Mouse (Mus musculus): ENCODE data around the gene Cdkn1b.

DNA sequence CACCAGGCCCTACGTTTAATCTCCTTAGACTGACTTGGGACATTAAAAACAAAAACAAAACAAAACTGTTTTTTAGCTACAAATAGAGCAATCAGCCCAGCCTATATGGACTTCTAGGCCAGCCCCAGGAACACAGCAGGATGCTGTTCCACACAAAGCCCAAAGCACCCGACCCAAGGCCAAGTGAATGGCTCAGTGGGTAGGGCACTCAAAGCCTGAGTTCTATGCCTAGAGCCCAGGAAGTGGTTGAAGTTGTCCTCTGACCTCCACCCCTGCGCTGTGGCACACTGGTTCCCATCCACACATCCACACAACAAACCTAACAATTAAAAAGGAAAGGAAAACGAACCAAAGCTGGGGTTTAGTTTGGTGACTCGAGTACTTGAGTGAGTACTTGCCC lies 41.1 kb downstream of the Cdkn1b start:
- TF ChIP-seq POLR2A (IDR thresholded peaks at IDR 0.05; ENCODE audit: insufficient read depth, low read depth, low read length) = no peak
- TF ChIP-seq CTCF (IDR thresholded peaks at IDR 0.05) = no peak
- no peak for TF ChIP-seq EP300 (IDR thresholded peaks at IDR 0.05; ENCODE audit: insufficient read depth, low read depth, low read length)

Data from heart, adult 2 months (tissue).